Comparison of ENCODE assay signal across 8 mouse cellular contexts in the genomic region with DNA sequence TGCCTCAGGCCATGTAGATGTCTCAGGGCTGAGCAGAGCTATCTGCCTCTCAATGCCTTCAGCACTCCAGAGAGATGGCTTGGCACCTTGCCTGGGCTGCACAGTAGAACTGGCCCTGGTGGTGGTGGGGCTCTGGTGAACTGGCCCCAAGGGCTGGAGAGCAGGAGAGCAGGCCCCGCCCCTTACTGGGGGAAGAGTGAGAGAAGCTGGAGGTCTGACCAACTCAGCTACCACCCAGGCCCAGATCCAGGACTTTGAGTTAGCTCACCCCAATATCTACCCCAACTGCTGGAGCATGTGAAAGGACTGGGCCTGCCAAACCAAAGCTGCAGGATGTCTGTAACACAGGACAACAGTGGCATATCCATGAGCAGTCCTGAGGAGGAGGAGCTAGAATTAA. TPM values are rescaled to one million over a fixed set of nuclear protein-coding genes. Genes with fewer than 3 reads are reported as not detected.
DNase-seq lines count a peak whose midpoint lies in the region; ATAC-seq and TF ChIP-seq lines count a peak whose summit lies in the region.

No protein-coding gene starts in this region.

- peak; percentile 40 to 71 for DNase-seq in left cerebral cortex, postnatal 10 days (ENCODE audit: extremely low spot score in 1 of 2, low spot score in 2 of 2)
- DNase-seq in left cerebral cortex, postnatal 25 days (ENCODE audit: low spot score in 2 of 2) = no peak
- DNase-seq in adipocyte (ENCODE audit: low spot score) = peak; percentile 68
- peak; percentile 51 for DNase-seq in heart, postnatal 0 days (ENCODE audit: low spot score)
- DNase-seq in lung, postnatal 4 days = peak; percentile 52 to 75
- no peak for DNase-seq in thymus, adult 2 months

- H3K27ac ChIP-seq in cortical plate, adult 2 months (ENCODE audit: insufficient read depth, low read length) = peak overlapping the region; percentile 47; the same call in 1 of the 2 replicates
- H3K27ac ChIP-seq in heart, postnatal 0 days (ENCODE audit: low read depth) = peak overlapping the region; percentile 60
- H3K27ac ChIP-seq in thymus, adult 2 months (ENCODE audit: control insufficient read depth, insufficient read depth, low read length) = no peak overlapping the region

- WGBS in heart, postnatal 0 days = 56% methylated on average over 1 of the region's 1 CpGs
- 93% methylated on average over 1 of the region's 1 CpGs for WGBS in thymus, adult 2 months

- no peak for TF ChIP-seq POLR2A in cortical plate, adult 2 months (IDR thresholded peaks at IDR 0.05; ENCODE audit: extremely low read depth, insufficient read depth, low read length)
- no peak for TF ChIP-seq POLR2A in thymus, adult 2 months (IDR thresholded peaks at IDR 0.05; ENCODE audit: control insufficient read depth, extremely low read depth, insufficient read depth, low read length, poor library complexity)

- no peaks in the 10 kb centered on the region for H3K27me3 ChIP-seq in heart, postnatal 0 days (ENCODE audit: control insufficient read depth, insufficient read depth, low read length)
- no peaks in the 10 kb centered on the region; the same call in 1 of the 2 replicates for H3K27me3 ChIP-seq in thymus, adult 2 months (ENCODE audit: control insufficient read depth, insufficient read depth, low read length)

- TF ChIP-seq CTCF in cortical plate, adult 2 months (IDR thresholded peaks at IDR 0.05; ENCODE audit: extremely low read depth, insufficient read depth, low read length) = no peak
- no peak for TF ChIP-seq CTCF in heart, postnatal 0 days (IDR thresholded peaks at IDR 0.05; ENCODE audit: low read depth)
- no peak for TF ChIP-seq CTCF in thymus, adult 2 months (IDR thresholded peaks at IDR 0.05; ENCODE audit: borderline replicate concordance, control insufficient read depth, extremely low read depth, insufficient read depth, low read length, poor library complexity)

- H3K4me3 ChIP-seq in cortical plate, adult 2 months (ENCODE audit: insufficient read depth, low read length) = no peak overlapping the region
- no peak overlapping the region for H3K4me3 ChIP-seq in heart, postnatal 0 days (ENCODE audit: low read depth, low read length)
- no peak overlapping the region for H3K4me3 ChIP-seq in thymus, adult 2 months (ENCODE audit: control insufficient read depth, insufficient read depth, low read length)

- no peak overlapping the region for H3K9ac ChIP-seq in heart, postnatal 0 days (replicated peaks; ENCODE audit: low read depth, low read length)

- H3K9me3 ChIP-seq in heart, postnatal 0 days (replicated peaks; ENCODE audit: control insufficient read depth, low read length) = no peaks in the 10 kb centered on the region

- intact Hi-C loops in left cerebral cortex, postnatal 10 days (cut with DNase I) = loop anchor here (10.0 kb wide), 1 partner anchor 211 kb away; no protein-coding TSS in a partner anchor
- intact Hi-C loops in left cerebral cortex, postnatal 25 days (cut with DNase I) = loop anchor here (5.0 to 10.0 kb wide), 2 partner anchors 94 to 211 kb away; partner anchors contain the start of gene Ddhd1

- peak; percentile 79 for ATAC-seq in heart, postnatal 0 days (ENCODE audit: insufficient read depth, low read depth)
- ATAC-seq in CD4-positive, CD25-positive, alpha-beta regulatory T cell, adult 4 months = no peak

- H3K4me1 ChIP-seq in cortical plate, adult 2 months (ENCODE audit: control insufficient read depth, insufficient read depth, low read length) = peaks cover 8% of the 10 kb centered on the region
- H3K4me1 ChIP-seq in heart, postnatal 0 days (ENCODE audit: control insufficient read depth, insufficient read depth) = peaks cover 24% of the 10 kb centered on the region
- peaks cover 5% of the 10 kb centered on the region; the same call in 1 of the 2 replicates for H3K4me1 ChIP-seq in thymus, adult 2 months (replicated peaks; ENCODE audit: control insufficient read depth, insufficient read depth, low read length)

- H3K4me2 ChIP-seq in heart, postnatal 0 days (ENCODE audit: low read depth, low read length) = no peak overlapping the region

- no peaks in the 10 kb centered on the region for H3K36me3 ChIP-seq in heart, postnatal 0 days (replicated peaks; ENCODE audit: control insufficient read depth, insufficient read depth, low read length)
- H3K36me3 ChIP-seq in thymus, adult 2 months (ENCODE audit: control insufficient read depth, insufficient read depth, low read length) = no peaks in the 10 kb centered on the region

- TF ChIP-seq EP300 in heart, postnatal 0 days (IDR thresholded peaks at IDR 0.05; ENCODE audit: low read depth) = no peak

RNA-seq across cellular contexts. Expression of gene Fermt2, which starts 33.7 kb away (rescaled TPM):
- total RNA-seq in left cerebral cortex, postnatal 10 days (2021) = 10 to 100 TPM; 78.6 to 81.1 TPM
- 100 to 1,000 TPM in 1 of 2 experiments, 10 to 100 TPM in 1; 92.3 to 105 TPM for total RNA-seq in left cerebral cortex, postnatal 25 days (2021)
- 102 and 108 TPM in 2 replicates for polyA plus RNA-seq in cortical plate, adult 2 months (2012; rRNA removed)
- 119 TPM in 2 replicates for total RNA-seq in heart, postnatal 0 days (2014; rRNA removed; ENCODE audit: low replicate concordance)
- polyA plus RNA-seq in heart, postnatal 0 days (2015; fragmentation: Nextera tagmentation; extraction: Ambion mirVana) = 211 and 221 TPM in 2 replicates
- polyA plus RNA-seq in CD4-positive, CD25-positive, alpha-beta regulatory T cell, adult 4 months (2017; shearing (Covaris generic)) = not detected
- 3.9 and 8.2 TPM in 2 replicates for polyA plus RNA-seq in thymus, adult 2 months (2012; rRNA removed)

Comparison
In these comparisons a context has a peak if more than half of its experiments do, and no peak if none do; other contexts are left out.
1. DNase-seq: peak in left cerebral cortex, postnatal 10 days (2 of 2), adipocyte (single experiment), heart, postnatal 0 days (single experiment) and lung, postnatal 4 days (2 of 2); none in left cerebral cortex, postnatal 25 days (0 of 2) and thymus, adult 2 months (single experiment).
2. RNA of gene Fermt2, which starts 33.7 kb away (polyA plus RNA-seq): 211 to 221 TPM in heart, postnatal 0 days and 102 to 108 TPM in cortical plate, adult 2 months; 3.9 to 8.2 TPM in thymus, adult 2 months and not detected in CD4-positive, CD25-positive, alpha-beta regulatory T cell, adult 4 months; every median in the first group is over 10 times any median in the second.